Mouse (Mus musculus) erythroblast, embryonic 14.5 days (primary cell): ENCODE measurements around the gene F2r.

Experiments
- GATA1 ChIP-seq: IDR thresholded peaks from 2 replicates; pipeline ENCODE4 v1.6.1; 2012; ENCODE audit warnings: low read length, inconsistent platforms, mixed read lengths
- TAL1 ChIP-seq: IDR thresholded peaks from 3 replicates; pipeline ENCODE4 v1.6.1; 2012; ENCODE audit warnings: low read length, inconsistent platforms, mixed read lengths

- TF ChIP-seq GATA1: no peak
- no peak for TF ChIP-seq TAL1
Measured at GRCm38 (mm10) chr13:95632144-95632543, 13.9 kb upstream of the F2r start.
